Mouse (Mus musculus) granulocyte monocyte progenitor cell, adult 5-6 weeks (primary cell): Measurements from ENCODE around the gene Fthl17d. TPM values are rescaled to one million over a fixed set of nuclear protein-coding genes. Genes with fewer than 3 reads are reported as not detected.
"Not testable (repeated sequence)": the region's sequence is repeated elsewhere in the genome, so short reads cannot be mapped to it uniquely, and the experiment has no call there.

ENCODE experiments used
- ATAC-seq: replicated peaks from 2 replicates; pipeline ENCODE4 v1.8.0; 2016; ENCODE audit warnings: mild to moderate bottlenecking, moderate TSS enrichment, inconsistent platforms; ENCODE audit not compliant: poor library complexity, severe bottlenecking
- total RNA-seq, 2 experiments: library from RNA; stranded (forward) in 1 of 2; stranded (reverse) in 1 of 2; fragments of 200-712, 200-1000 nt in 1 of 2; fragments of >200 nt in 1 of 2; fragmentation: Nextera tagmentation in 1 of 2; gene quantifications; 2 replicates each; pipeline ENCODE4 v1.2.3; 2014 to 2017

The Fthl17d gene
- total RNA-seq (2014; fragmentation: Nextera tagmentation) (not detected in 2 replicates), total RNA-seq (2017) (not detected in 2 replicates)

- ATAC-seq = not testable (repeated sequence)
These were observed at the start of gene Fthl17d for GRCm38 (mm10) chrX:8986655-8987054. Gene Fthl17d, minus strand, starts transcription at chrX:8986755.

- ATAC-seq = not testable (repeated sequence)
These were observed 46.6 kb upstream of the Fthl17d start, which contains the start of gene Fthl17e for GRCm38 (mm10) chrX:9033193-9033592. Gene Fthl17e, plus strand, starts transcription at chrX:9033493.

GRCm38 (mm10) chrX:9019481-9019880 is 32.9 kb upstream of the Fthl17d start:
- no peak for ATAC-seq

- no peak for ATAC-seq
These were observed 29.5 kb upstream of the Fthl17d start for GRCm38 (mm10) chrX:9016079-9016478.

- not testable (repeated sequence) for ATAC-seq
These were observed 10.1 kb downstream of the Fthl17d start, which contains the start of gene Fthl17c for GRCm38 (mm10) chrX:8976459-8976858. Gene Fthl17c, minus strand, starts transcription at chrX:8976559.

GRCm38 (mm10) chrX:8964618-8965017 is 21.9 kb downstream of the Fthl17d start:
- ATAC-seq = not testable (repeated sequence)

- not testable (repeated sequence) for ATAC-seq
These were observed 23.7 kb downstream of the Fthl17d start, which contains the start of gene Fthl17b for GRCm38 (mm10) chrX:8962875-8963274. Gene Fthl17b, minus strand, starts transcription at chrX:8962975.

GRCm38 (mm10) chrX:8948130-8948805 is 38.3 kb downstream of the Fthl17d start:
- ATAC-seq = peak; percentile 48

GRCm38 (mm10) chrX:8944041-8944440 is 42.5 kb downstream of the Fthl17d start:
- ATAC-seq = no peak

Other genes starting within 250 kb of the Fthl17d start
- not detected in 2 replicates for gene Ssx9, start 238.3 kb downstream of the Fthl17d start, total RNA-seq (2014; fragmentation: Nextera tagmentation)
- gene Ssx9, start 238.3 kb downstream of the Fthl17d start, total RNA-seq (2017) = not detected in 2 replicates
- not detected in 2 replicates for gene Ssxb5, start 183.1 kb downstream of the Fthl17d start, total RNA-seq (2014; fragmentation: Nextera tagmentation)
- gene Ssxb5, start 183.1 kb downstream of the Fthl17d start, total RNA-seq (2017) = not detected in 2 replicates
- gene Gm6592, start 142.8 kb downstream of the Fthl17d start, total RNA-seq (2014; fragmentation: Nextera tagmentation) = not detected in 2 replicates
- gene Gm6592, start 142.8 kb downstream of the Fthl17d start, total RNA-seq (2017) = not detected in 2 replicates
- not detected in 2 replicates for gene Gm5751, start 112.5 kb downstream of the Fthl17d start, total RNA-seq (2014; fragmentation: Nextera tagmentation)
- not detected in 2 replicates for gene Gm5751, start 112.5 kb downstream of the Fthl17d start, total RNA-seq (2017)
- 1.8 and 2.1 TPM in 2 replicates for gene B630019K06Rik, start 94.4 kb downstream of the Fthl17d start, total RNA-seq (2014; fragmentation: Nextera tagmentation)
- gene B630019K06Rik, start 94.4 kb downstream of the Fthl17d start, total RNA-seq (2017) = 0.26 and 0.39 TPM in 2 replicates
- not detected in 2 replicates for gene Fthl17b, start 23.8 kb downstream of the Fthl17d start, total RNA-seq (2014; fragmentation: Nextera tagmentation)
- not detected in 2 replicates for gene Fthl17b, start 23.8 kb downstream of the Fthl17d start, total RNA-seq (2017)
- gene Fthl17c, start 10.2 kb downstream of the Fthl17d start, total RNA-seq (2014; fragmentation: Nextera tagmentation) = not detected in 2 replicates
- gene Fthl17c, start 10.2 kb downstream of the Fthl17d start, total RNA-seq (2017) = not detected in 2 replicates
- not detected in 2 replicates for gene Fthl17e, start 46.7 kb upstream of the Fthl17d start, total RNA-seq (2014; fragmentation: Nextera tagmentation)
- gene Fthl17e, start 46.7 kb upstream of the Fthl17d start, total RNA-seq (2017) = not detected in 2 replicates
- gene Fthl17f, start 76.3 kb upstream of the Fthl17d start, total RNA-seq (2014; fragmentation: Nextera tagmentation) = not detected in 2 replicates
- not detected in 2 replicates for gene Fthl17f, start 76.3 kb upstream of the Fthl17d start, total RNA-seq (2017)
- gene 4930402K13Rik, start 117.8 kb upstream of the Fthl17d start, total RNA-seq (2014; fragmentation: Nextera tagmentation) = not detected in 2 replicates
- not detected in 2 replicates for gene 4930402K13Rik, start 117.8 kb upstream of the Fthl17d start, total RNA-seq (2017)
- gene Lancl3, start 213.1 kb upstream of the Fthl17d start, total RNA-seq (2014; fragmentation: Nextera tagmentation) = not detected in 2 replicates
- gene Lancl3, start 213.1 kb upstream of the Fthl17d start, total RNA-seq (2017) = not detected in 2 replicates